Mouse (Mus musculus) intestine, embryonic 14.5 days (tissue): ENCODE measurements around the gene Fam114a1. TPM values are rescaled to one million over a fixed set of nuclear protein-coding genes. Genes with fewer than 3 reads are reported as not detected.

Experiments used
- ATAC-seq: fragments of 200-750 bp; cut with Nextera tagmentation; replicated peaks from 2 replicates; pipeline ENCODE4 v1.8.0; 2017; ENCODE audit warnings: low read depth, moderate number of reproducible peaks, moderate TSS enrichment, moderate library complexity; ENCODE audit not compliant: low FRiP score, low TSS enrichment
- DNase-seq: peaks from one replicate; pipeline ENCODE4 v3.0.0-alpha.2; 2018; ENCODE audit warnings: low spot score
- H3K27ac ChIP-seq: fragments of 300-500 bp; sonication (generic); 2 replicates; pipeline ENCODE4 v1.5.1; 2014; ENCODE audit warnings: low read depth, mild to moderate bottlenecking, control low read depth
- H3K27me3 ChIP-seq: fragments of 300-500 bp; sonication (generic); replicated peaks from 2 replicates; pipeline ENCODE4 v1.6.1; 2014; ENCODE audit warnings: low read length, control low read depth; ENCODE audit not compliant: control insufficient read depth, insufficient read depth
- H3K36me3 ChIP-seq: fragments of 300-500 bp; sonication (generic); 2 replicates; pipeline ENCODE4 v1.6.1; 2014; ENCODE audit warnings: low read length, control low read depth; ENCODE audit not compliant: control insufficient read depth, insufficient read depth
- H3K4me1 ChIP-seq: fragments of 300-500 bp; sonication (generic); replicated peaks from 2 replicates; pipeline ENCODE4 v1.6.1; 2014; ENCODE audit warnings: low read length, control low read depth, mixed read lengths; ENCODE audit not compliant: control insufficient read depth, insufficient read depth
- H3K4me2 ChIP-seq: fragments of 300-500 bp; sonication (generic); 2 replicates; pipeline ENCODE4 v1.6.1; 2014; ENCODE audit warnings: low read length
- H3K4me3 ChIP-seq: fragments of 300-500 bp; sonication (generic); 2 replicates; pipeline ENCODE4 v1.5.1; 2014; ENCODE audit warnings: low read depth, low read length, control low read depth, mixed read lengths
- H3K9ac ChIP-seq: fragments of 300-500 bp; sonication (generic); 2 replicates; pipeline ENCODE4 v1.6.1; 2014; ENCODE audit warnings: mild to moderate bottlenecking, low read length
- H3K9me3 ChIP-seq: fragments of 300-500 bp; sonication (generic); 2 replicates; pipeline ENCODE4 v1.6.1; 2016; ENCODE audit warnings: low read length, control low read depth; ENCODE audit not compliant: control insufficient read depth
- WGBS: fragments of 180-500 bp; shearing (Covaris S2); extraction: QIAGEN DNeasy Blood & Tissue Kit; methylation state at CpG from one replicate; pipeline ENCODE4 v1.1.7; 2014; 5-methylcytosine and 5-hydroxymethylcytosine counted together
- polyA plus RNA-seq: library from polyadenylated mRNA; unstranded; fragments of >200 nt; fragmentation: Nextera tagmentation; extraction: Ambion mirVana; gene quantifications from 2 replicates; pipeline ENCODE4 v1.2.1, GENCODE M21; 2014

Gene Fam114a1
- polyA plus RNA-seq, 1 experiment from 2014 or later: 32.4 TPM

- DNase-seq: no peak
- no peaks in the 10 kb centered on the region for H3K9me3 ChIP-seq
Measured at GRCm38 (mm10) chr5:64960857-64961391, 8.9 kb upstream of the Fam114a1 start.

DNA sequence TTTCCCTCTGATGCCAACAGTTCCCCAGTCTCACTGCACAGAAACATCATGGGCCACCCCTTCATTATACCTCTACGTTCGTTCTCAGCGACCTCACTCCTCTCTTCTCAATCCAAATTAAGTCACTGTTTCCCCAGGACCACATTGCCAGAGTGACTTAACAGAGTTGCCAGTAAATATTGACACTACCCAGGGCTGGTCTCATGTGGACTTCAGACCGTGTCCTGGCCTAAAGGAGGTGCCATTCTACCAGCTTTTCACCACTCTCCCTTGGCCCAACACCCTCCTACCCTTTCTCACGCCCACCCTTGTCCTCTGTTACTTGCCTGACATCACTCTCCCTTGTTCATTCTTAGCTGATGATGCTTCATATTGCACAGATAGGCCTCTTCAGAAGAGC is 6.6 kb upstream of the Fam114a1 start:
- no peaks in the 10 kb centered on the region for H3K9me3 ChIP-seq
- WGBS: 76% methylated on average over 5 of the region's 5 CpGs

More at GRCm38 (mm10) chr5:64960857-64961391, 8.9 kb upstream of the Fam114a1 start:
- 91% methylated on average over 13 of the region's 13 CpGs for WGBS
- Histone ChIP-seq H3K4me2 (no peak overlapping the region), H3K36me3 (no peaks in the 10 kb centered on the region), H3K27ac (no peak overlapping the region), H3K4me1 (no peaks in the 10 kb centered on the region), H3K9ac (no peak overlapping the region), H3K4me3 (no peak overlapping the region), H3K27me3 (no peaks in the 10 kb centered on the region)
- no peak for ATAC-seq

DNA sequence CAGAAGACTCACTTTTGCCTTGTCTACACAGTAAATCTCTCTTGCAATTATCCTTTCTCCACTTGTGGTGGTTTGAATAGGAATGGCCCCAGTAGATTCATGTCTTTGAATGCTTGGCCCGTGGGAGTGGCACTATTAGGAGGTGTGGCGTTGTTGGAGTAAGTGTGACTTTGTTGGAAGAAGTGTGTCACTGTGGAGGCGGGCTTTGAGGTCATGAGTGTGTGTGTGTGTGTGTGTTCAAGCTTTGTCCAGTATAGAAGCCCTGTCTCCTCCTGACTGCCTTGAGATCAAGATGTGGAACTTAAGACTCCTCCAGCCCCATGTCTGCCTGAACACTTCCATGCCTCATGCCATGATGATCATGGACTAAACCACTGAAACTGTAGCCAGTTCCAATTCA is 6.1 kb upstream of the Fam114a1 start:
- Histone ChIP-seq H3K4me1 (no peaks in the 10 kb centered on the region), H3K27ac (no peak overlapping the region), H3K27me3 (no peaks in the 10 kb centered on the region), H3K36me3 (no peaks in the 10 kb centered on the region), H3K4me3 (no peak overlapping the region), H3K4me2 (no peak overlapping the region), H3K9me3 (no peaks in the 10 kb centered on the region), H3K9ac (no peak overlapping the region)
- WGBS: 87% methylated on average over 3 of the region's 3 CpGs
- DNase-seq (no peak), ATAC-seq (no peak)

More for the DNA sequence above, 6.6 kb upstream of the Fam114a1 start:
- H3K4me3 ChIP-seq: no peak overlapping the region
- no peaks in the 10 kb centered on the region for H3K4me1 ChIP-seq
- DNase-seq: no peak
- H3K9ac ChIP-seq: no peak overlapping the region
- H3K36me3 ChIP-seq: no peaks in the 10 kb centered on the region
- H3K4me2 ChIP-seq: no peak overlapping the region
- no peak overlapping the region for H3K27ac ChIP-seq
- no peak for ATAC-seq
- no peaks in the 10 kb centered on the region for H3K27me3 ChIP-seq

DNA sequence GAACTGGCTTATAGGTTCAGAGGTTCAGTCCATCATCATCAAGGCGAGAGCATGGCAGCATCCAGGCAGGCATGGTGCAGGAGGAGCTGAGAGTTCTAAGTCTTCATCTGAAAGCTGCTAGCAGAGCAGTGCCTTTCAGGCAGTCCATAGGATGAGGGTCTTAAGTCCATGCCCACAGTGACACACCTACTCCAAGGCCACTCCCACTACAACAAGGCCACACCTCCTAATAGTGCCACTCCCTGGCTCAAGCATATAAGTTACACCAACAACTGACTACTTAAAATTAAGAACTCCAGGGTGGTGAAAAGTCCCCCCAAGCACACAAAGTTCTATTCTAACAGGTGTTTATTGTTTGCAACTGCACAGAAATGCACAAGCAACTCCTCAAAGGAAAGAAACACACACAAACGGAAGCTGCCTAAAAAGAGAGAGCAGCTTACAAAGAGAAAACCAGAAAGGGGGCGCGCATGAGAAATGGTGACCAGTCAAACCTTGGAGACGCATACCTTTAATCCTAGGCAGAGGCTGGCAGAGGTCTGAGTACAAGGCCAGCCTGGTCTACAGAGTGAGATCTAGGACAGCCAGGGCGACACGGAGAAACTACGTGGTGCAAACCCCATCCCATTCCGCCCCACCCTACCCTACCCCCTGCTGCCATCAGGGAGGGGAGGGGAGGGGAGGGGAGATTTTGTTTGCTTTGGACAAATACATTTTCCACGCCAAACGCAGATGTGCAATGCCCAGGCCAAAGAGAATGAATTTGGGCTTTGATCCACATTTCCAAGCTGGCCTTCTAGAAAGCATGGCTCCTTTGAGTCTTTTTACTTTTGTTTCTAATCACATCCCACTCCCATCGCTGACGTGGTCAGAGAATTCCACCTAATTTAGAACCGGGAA is 660 bp upstream of the Fam114a1 start:
- Histone ChIP-seq H3K36me3 (no peaks in the 10 kb centered on the region), H3K27me3 (no peaks in the 10 kb centered on the region), H3K4me3 (peak overlapping the region; percentile 75), H3K9ac (peak overlapping the region; percentile 83), H3K9me3 (no peaks in the 10 kb centered on the region), H3K4me1 (peaks cover 3% of the 10 kb centered on the region), H3K27ac (peak overlapping the region; percentile 77), H3K4me2 (peak overlapping the region; percentile 80)
- 6% methylated on average over 14 of the region's 14 CpGs for WGBS
- ATAC-seq (peak; percentile 65), DNase-seq (no peak)

DNA sequence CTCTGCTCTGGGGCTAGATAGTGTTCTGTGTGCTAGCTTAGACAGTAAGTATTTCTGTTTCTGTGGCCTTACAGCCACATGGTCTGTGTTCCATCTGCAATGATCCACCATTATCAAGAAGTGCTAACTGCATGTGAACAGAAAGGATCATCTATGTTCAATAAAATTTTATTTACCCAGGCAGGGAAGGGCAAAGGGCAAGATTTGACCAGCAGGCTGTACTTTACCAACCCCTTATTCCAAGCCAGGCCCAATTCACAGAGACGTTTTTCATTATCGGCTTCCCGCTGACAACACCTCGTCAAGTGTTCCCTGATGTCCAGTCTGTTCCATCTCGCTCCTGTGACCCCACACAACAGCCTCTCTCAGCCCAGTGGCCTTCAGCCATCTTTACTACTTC is 5.2 kb downstream of the Fam114a1 start:
- WGBS: 67% methylated on average over 5 of the region's 5 CpGs
- no peaks in the 10 kb centered on the region for H3K27me3 ChIP-seq
- no peak overlapping the region for H3K4me2 ChIP-seq
- H3K4me1 ChIP-seq: no peaks in the 10 kb centered on the region; the same call in 1 of the 2 replicates
- DNase-seq (no peak), ATAC-seq (no peak)
- H3K27ac ChIP-seq: no peak overlapping the region
- H3K4me3 ChIP-seq: no peak overlapping the region
- H3K9me3 ChIP-seq: no peaks in the 10 kb centered on the region
- H3K9ac ChIP-seq: no peak overlapping the region
- H3K36me3 ChIP-seq: peaks cover 8% of the 10 kb centered on the region; the same call in 1 of the 2 replicates

DNA sequence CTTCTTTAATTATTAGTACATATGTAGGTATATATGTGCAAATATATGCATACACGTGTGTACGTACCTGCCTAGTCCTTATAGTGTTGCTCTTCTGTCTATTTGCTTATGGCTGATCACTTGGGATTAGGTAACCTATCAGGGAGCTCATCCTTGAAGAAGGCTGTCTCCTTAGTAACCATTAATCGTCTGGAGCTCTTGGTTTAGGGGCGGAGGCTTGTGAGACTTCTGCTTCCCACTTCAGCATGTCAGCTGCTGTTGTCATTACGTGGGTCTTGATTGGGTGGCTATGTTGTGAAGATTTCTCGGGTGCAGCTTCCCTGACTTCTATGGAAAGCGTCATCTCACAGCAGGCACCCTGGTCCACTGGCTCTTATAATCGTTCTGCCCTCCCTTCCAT is 7.3 kb downstream of the Fam114a1 start:
- Histone ChIP-seq H3K4me3 (no peak overlapping the region), H3K9ac (no peak overlapping the region), H3K4me1 (no peaks in the 10 kb centered on the region), H3K4me2 (no peak overlapping the region), H3K36me3 (peaks cover 26% of the 10 kb centered on the region), H3K27ac (no peak overlapping the region), H3K9me3 (no peaks in the 10 kb centered on the region), H3K27me3 (no peaks in the 10 kb centered on the region)
- no peak for DNase-seq
- no peak for ATAC-seq
- WGBS: 76% methylated on average over 8 of the region's 8 CpGs

- no peak for DNase-seq
- H3K36me3 ChIP-seq: peaks cover 21% of the 10 kb centered on the region
- no peak for ATAC-seq
- no peak overlapping the region for H3K27ac ChIP-seq
- H3K9me3 ChIP-seq: no peaks in the 10 kb centered on the region
- WGBS: 70% methylated on average over 7 of the region's 7 CpGs
- H3K27me3 ChIP-seq: no peaks in the 10 kb centered on the region
- H3K4me1 ChIP-seq: no peaks in the 10 kb centered on the region
- H3K9ac ChIP-seq: no peak overlapping the region
- no peak overlapping the region for H3K4me3 ChIP-seq
- H3K4me2 ChIP-seq: no peak overlapping the region
Measured at GRCm38 (mm10) chr5:64985971-64986370, 16.1 kb downstream of the Fam114a1 start.

- Histone ChIP-seq H3K27ac (no peak overlapping the region), H3K36me3 (no peaks in the 10 kb centered on the region), H3K9ac (no peak overlapping the region), H3K4me2 (no peak overlapping the region), H3K9me3 (no peaks in the 10 kb centered on the region), H3K4me3 (no peak overlapping the region), H3K27me3 (no peaks in the 10 kb centered on the region), H3K4me1 (no peaks in the 10 kb centered on the region)
- no peak for ATAC-seq
- 90% methylated on average over 1 of the region's 1 CpGs for WGBS
- DNase-seq: no peak
Measured at GRCm38 (mm10) chr5:64989940-64990339, 20.1 kb downstream of the Fam114a1 start.
